Mouse (Mus musculus): ENCODE measurements around the gene Arl14ep. TPM values are rescaled to one million over a fixed set of nuclear protein-coding genes. Genes with fewer than 3 reads are reported as not detected.

Arl14ep gene
- polyA plus RNA-seq (2015; fragmentation: Nextera tagmentation; extraction: Ambion mirVana) = 6.9 and 8.5 TPM in 2 replicates

- Histone ChIP-seq H3K4me1 (ENCODE audit: insufficient read depth) (peaks cover 13% of the 10 kb centered on the region; the same call in 1 of the 2 replicates), H3K4me2 (ENCODE audit: low read depth, low read length) (peak within 1 kb of the TSS; percentile 79), H3K36me3 (replicated peaks; ENCODE audit: insufficient read depth, low read length) (no peaks in the 10 kb centered on the region; the same call in 1 of the 2 replicates), H3K27ac (ENCODE audit: low read depth) (peak within 1 kb of the TSS; percentile 44; the same call in 1 of the 2 replicates), H3K27me3 (ENCODE audit: insufficient read depth, low read length) (no peaks in the 10 kb centered on the region), H3K4me3 (ENCODE audit: low read depth, low read length) (peak within 1 kb of the TSS; percentile 93), H3K9me3 (ENCODE audit: low read length) (no peaks in the 10 kb centered on the region), H3K9ac (replicated peaks) (peak within 1 kb of the TSS; percentile 92)
- under 1% methylated on average over 33 of the region's 36 CpGs for WGBS (ENCODE audit: insufficient replicate concordance)
- ATAC-seq (peak; percentile 99), DNase-seq (peak; percentile 87)
- TF ChIP-seq EP300 (IDR thresholded peaks at IDR 0.05; ENCODE audit: low read depth) = 0 out of 2 replicates have a peak, but pooled peaks have one; percentile 29
- no peak for TF ChIP-seq CTCF (IDR thresholded peaks at IDR 0.05; ENCODE audit: low read depth)
These were observed at the start of gene Arl14ep for GRCm38 (mm10) chr2:106973959-106974639. Gene Arl14ep (minus strand): TSS chr2:106974424.

DNA sequence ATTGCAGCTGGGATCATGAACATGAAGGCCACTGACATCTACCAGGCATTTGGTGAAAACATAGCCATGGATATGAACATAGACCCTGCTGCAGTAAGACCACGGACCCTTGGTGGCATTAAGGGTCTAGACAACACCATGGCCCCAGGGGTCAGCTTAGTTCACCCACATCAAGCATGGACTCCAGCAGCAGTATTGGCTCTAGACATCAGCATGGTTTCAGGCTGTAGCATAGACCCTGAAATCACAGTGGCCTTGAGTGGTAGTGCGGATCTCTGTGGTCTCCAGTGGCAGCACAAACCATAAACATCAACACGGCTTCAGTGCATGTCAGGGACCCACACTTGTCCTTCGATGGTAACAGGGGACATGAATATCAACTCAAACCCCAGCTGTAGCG, 48.5 kb upstream of the Arl14ep start:
- Histone ChIP-seq H3K4me3 (ENCODE audit: low read depth, low read length) (no peak overlapping the region), H3K9ac (replicated peaks) (no peak overlapping the region), H3K27ac (ENCODE audit: low read depth) (no peak overlapping the region), H3K36me3 (replicated peaks; ENCODE audit: insufficient read depth, low read length) (no peaks in the 10 kb centered on the region), H3K4me1 (ENCODE audit: insufficient read depth) (no peaks in the 10 kb centered on the region), H3K4me2 (ENCODE audit: low read depth, low read length) (no peak overlapping the region), H3K27me3 (ENCODE audit: insufficient read depth, low read length) (no peaks in the 10 kb centered on the region), H3K9me3 (ENCODE audit: low read length) (no peaks in the 10 kb centered on the region)
- ATAC-seq = no peak
- DNase-seq = no peak
- 78% methylated on average over 5 of the region's 5 CpGs for WGBS (ENCODE audit: insufficient replicate concordance)
- TF ChIP-seq CTCF (IDR thresholded peaks at IDR 0.05; ENCODE audit: low read depth) = no peak
- no peak for TF ChIP-seq EP300 (IDR thresholded peaks at IDR 0.05; ENCODE audit: low read depth)

DNA sequence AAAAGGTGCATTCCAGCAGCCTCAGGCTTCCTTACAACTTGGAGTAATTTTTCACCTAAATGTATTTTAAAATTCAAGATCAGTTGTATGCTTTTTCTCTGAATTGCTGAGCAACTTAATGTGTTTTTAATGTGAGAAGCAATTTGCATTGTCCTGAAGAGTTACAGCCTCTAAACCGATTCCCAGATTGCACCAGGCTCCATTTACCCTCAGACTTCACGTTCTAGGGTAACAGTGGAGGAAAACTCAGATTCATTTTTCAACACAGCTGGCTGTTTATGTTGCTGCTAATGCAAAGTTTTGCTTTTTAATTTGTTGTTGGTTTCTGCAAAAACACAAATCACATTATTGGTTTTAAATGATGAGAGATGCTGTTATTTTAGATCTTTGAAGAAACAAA, 45.1 kb upstream of the Arl14ep start:
- H3K27me3 ChIP-seq (ENCODE audit: insufficient read depth, low read length) = no peaks in the 10 kb centered on the region
- ATAC-seq (no peak), DNase-seq (no peak)
- H3K9ac ChIP-seq (replicated peaks) = no peak overlapping the region
- H3K4me1 ChIP-seq (ENCODE audit: insufficient read depth) = no peaks in the 10 kb centered on the region
- H3K4me2 ChIP-seq (ENCODE audit: low read depth, low read length) = no peak overlapping the region
- no peaks in the 10 kb centered on the region for H3K9me3 ChIP-seq (ENCODE audit: low read length)
- no peak overlapping the region for H3K4me3 ChIP-seq (ENCODE audit: low read depth, low read length)
- 76% methylated on average over 2 of the region's 2 CpGs for WGBS (ENCODE audit: insufficient replicate concordance)
- TF ChIP-seq CTCF (IDR thresholded peaks at IDR 0.05; ENCODE audit: low read depth) = no peak
- no peak for TF ChIP-seq EP300 (IDR thresholded peaks at IDR 0.05; ENCODE audit: low read depth)
- H3K27ac ChIP-seq (ENCODE audit: low read depth) = no peak overlapping the region
- H3K36me3 ChIP-seq (replicated peaks; ENCODE audit: insufficient read depth, low read length) = no peaks in the 10 kb centered on the region

GRCm38 (mm10) chr2:107013161-107013560, 38.9 kb upstream of the Arl14ep start:
- Histone ChIP-seq H3K4me2 (ENCODE audit: low read depth, low read length) (no peak overlapping the region), H3K27me3 (ENCODE audit: insufficient read depth, low read length) (no peaks in the 10 kb centered on the region), H3K9me3 (ENCODE audit: low read length) (no peaks in the 10 kb centered on the region), H3K4me1 (ENCODE audit: insufficient read depth) (no peaks in the 10 kb centered on the region), H3K9ac (replicated peaks) (no peak overlapping the region), H3K4me3 (ENCODE audit: low read depth, low read length) (no peak overlapping the region), H3K27ac (ENCODE audit: low read depth) (no peak overlapping the region), H3K36me3 (replicated peaks; ENCODE audit: insufficient read depth, low read length) (no peaks in the 10 kb centered on the region)
- DNase-seq (no peak), ATAC-seq (no peak)
- TF ChIP-seq CTCF (IDR thresholded peaks at IDR 0.05; ENCODE audit: low read depth) (no peak), EP300 (IDR thresholded peaks at IDR 0.05; ENCODE audit: low read depth) (no peak)
- 68% methylated on average over 4 of the region's 4 CpGs for WGBS (ENCODE audit: insufficient replicate concordance)

DNA sequence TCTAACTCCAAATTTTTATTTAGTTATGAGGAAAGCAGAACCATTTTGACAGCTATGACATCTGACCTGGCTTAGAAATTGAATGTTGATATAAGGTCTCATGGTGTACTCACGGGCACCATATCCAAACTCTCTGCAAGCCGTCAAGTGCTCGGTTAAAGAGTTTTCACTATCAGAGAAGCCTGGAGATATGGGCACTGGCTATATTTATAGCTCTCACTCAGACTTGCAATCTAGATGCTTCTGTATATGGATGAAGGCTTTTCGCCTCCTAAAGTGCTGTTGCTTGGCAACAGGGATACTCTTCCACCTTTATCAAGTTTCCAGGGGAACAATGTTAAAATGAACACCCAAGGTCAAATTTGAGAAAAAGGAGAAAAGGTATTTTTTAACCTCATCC, 38.1 kb upstream of the Arl14ep start:
- Histone ChIP-seq H3K36me3 (replicated peaks; ENCODE audit: insufficient read depth, low read length) (no peaks in the 10 kb centered on the region), H3K9ac (replicated peaks) (no peak overlapping the region), H3K4me2 (ENCODE audit: low read depth, low read length) (no peak overlapping the region), H3K27ac (ENCODE audit: low read depth) (no peak overlapping the region), H3K9me3 (ENCODE audit: low read length) (no peaks in the 10 kb centered on the region), H3K4me3 (ENCODE audit: low read depth, low read length) (no peak overlapping the region), H3K4me1 (ENCODE audit: insufficient read depth) (no peaks in the 10 kb centered on the region), H3K27me3 (ENCODE audit: insufficient read depth, low read length) (no peaks in the 10 kb centered on the region)
- DNase-seq (no peak), ATAC-seq (no peak)
- WGBS (ENCODE audit: insufficient replicate concordance) = 77% methylated on average over 4 of the region's 4 CpGs
- no peak for TF ChIP-seq EP300 (IDR thresholded peaks at IDR 0.05; ENCODE audit: low read depth)
- no peak for TF ChIP-seq CTCF (IDR thresholded peaks at IDR 0.05; ENCODE audit: low read depth)

GRCm38 (mm10) chr2:107010160-107010559, 35.9 kb upstream of the Arl14ep start:
- H3K27me3 ChIP-seq (ENCODE audit: insufficient read depth, low read length) = no peaks in the 10 kb centered on the region
- DNase-seq (no peak), ATAC-seq (no peak)
- no peaks in the 10 kb centered on the region for H3K4me1 ChIP-seq (ENCODE audit: insufficient read depth)
- 69% methylated on average over 6 of the region's 6 CpGs for WGBS (ENCODE audit: insufficient replicate concordance)
- no peak overlapping the region for H3K4me3 ChIP-seq (ENCODE audit: low read depth, low read length)
- no peak overlapping the region for H3K27ac ChIP-seq (ENCODE audit: low read depth)
- H3K36me3 ChIP-seq (replicated peaks; ENCODE audit: insufficient read depth, low read length) = no peaks in the 10 kb centered on the region
- no peaks in the 10 kb centered on the region for H3K9me3 ChIP-seq (ENCODE audit: low read length)
- H3K9ac ChIP-seq (replicated peaks) = no peak overlapping the region
- TF ChIP-seq EP300 (IDR thresholded peaks at IDR 0.05; ENCODE audit: low read depth) = no peak
- no peak for TF ChIP-seq CTCF (IDR thresholded peaks at IDR 0.05; ENCODE audit: low read depth)
- no peak overlapping the region for H3K4me2 ChIP-seq (ENCODE audit: low read depth, low read length)

Data from liver, postnatal 0 days (tissue).